Mouse (Mus musculus) midbrain, embryonic 13.5 days (tissue): ENCODE data around the gene Plac1. TPM values are rescaled to one million over a fixed set of nuclear protein-coding genes. Genes with fewer than 3 reads are reported as not detected.

Experiments
- ATAC-seq: fragments of 200-750 bp; cut with Nextera tagmentation; 2 replicates; pipeline ENCODE4 v1.8.0; 2017; ENCODE audit warnings: mild to moderate bottlenecking, moderate TSS enrichment, moderate library complexity
- H3K27ac ChIP-seq: fragments of 300-500 bp; sonication (generic); 2 replicates; pipeline ENCODE4 v1.5.1; 2015; ENCODE audit warnings: inconsistent platforms, mild to moderate bottlenecking, moderate library complexity
- H3K27me3 ChIP-seq: fragments of 300-500 bp; sonication (generic); 2 replicates; pipeline ENCODE4 v1.6.1; 2015; ENCODE audit warnings: mild to moderate bottlenecking, inconsistent platforms
- H3K36me3 ChIP-seq: fragments of 300-500 bp; sonication (generic); 2 replicates; pipeline ENCODE4 v1.6.1; 2015; ENCODE audit warnings: mild to moderate bottlenecking, inconsistent platforms
- H3K4me1 ChIP-seq: fragments of 300-500 bp; sonication (generic); replicated peaks from 2 replicates; pipeline ENCODE4 v1.6.1; 2015; ENCODE audit warnings: inconsistent platforms
- H3K4me2 ChIP-seq: fragments of 300-500 bp; sonication (generic); replicated peaks from 2 replicates; pipeline ENCODE4 v1.6.1; 2015; ENCODE audit warnings: moderate library complexity, mild to moderate bottlenecking, inconsistent platforms
- H3K4me3 ChIP-seq: fragments of 300-500 bp; sonication (generic); replicated peaks from 2 replicates; pipeline ENCODE4 v1.5.1; 2015; ENCODE audit warnings: mild to moderate bottlenecking, inconsistent platforms
- H3K9ac ChIP-seq: fragments of 300-500 bp; sonication (generic); replicated peaks from 2 replicates; pipeline ENCODE4 v1.6.1; 2015; ENCODE audit warnings: mild to moderate bottlenecking, inconsistent platforms
- H3K9me3 ChIP-seq: fragments of 300-500 bp; sonication (generic); 2 replicates; pipeline ENCODE4 v1.6.1; 2016; ENCODE audit warnings: mild to moderate bottlenecking, inconsistent platforms
- WGBS: fragments of 180-500 bp; shearing (Covaris S2); methylation state at CpG from one replicate; pipeline ENCODE4 v1.1.7; 2015; 5-methylcytosine and 5-hydroxymethylcytosine counted together
- polyA plus RNA-seq: library from polyadenylated mRNA; unstranded; fragments of >200 nt; fragmentation: Nextera tagmentation; extraction: Ambion mirVana; gene quantifications from 2 replicates; pipeline ENCODE4 v1.2.1, GENCODE M21; 2015

Plac1 gene
- polyA plus RNA-seq, 1 experiment from 2014 or later, result 0.58 TPM

GRCm38 (mm10) chrX:53126492-53127033 lies 113.3 kb downstream of the Plac1 start:
- Histone ChIP-seq H3K36me3 (no peaks in the 10 kb centered on the region), H3K27me3 (no peaks in the 10 kb centered on the region), H3K4me1 (no peaks in the 10 kb centered on the region), H3K4me3 (no peak overlapping the region), H3K27ac (no peak overlapping the region), H3K9me3 (no peaks in the 10 kb centered on the region), H3K4me2 (no peak overlapping the region), H3K9ac (no peak overlapping the region)
- no peak for ATAC-seq
- 85% methylated on average over 6 of the region's 6 CpGs for WGBS

DNA sequence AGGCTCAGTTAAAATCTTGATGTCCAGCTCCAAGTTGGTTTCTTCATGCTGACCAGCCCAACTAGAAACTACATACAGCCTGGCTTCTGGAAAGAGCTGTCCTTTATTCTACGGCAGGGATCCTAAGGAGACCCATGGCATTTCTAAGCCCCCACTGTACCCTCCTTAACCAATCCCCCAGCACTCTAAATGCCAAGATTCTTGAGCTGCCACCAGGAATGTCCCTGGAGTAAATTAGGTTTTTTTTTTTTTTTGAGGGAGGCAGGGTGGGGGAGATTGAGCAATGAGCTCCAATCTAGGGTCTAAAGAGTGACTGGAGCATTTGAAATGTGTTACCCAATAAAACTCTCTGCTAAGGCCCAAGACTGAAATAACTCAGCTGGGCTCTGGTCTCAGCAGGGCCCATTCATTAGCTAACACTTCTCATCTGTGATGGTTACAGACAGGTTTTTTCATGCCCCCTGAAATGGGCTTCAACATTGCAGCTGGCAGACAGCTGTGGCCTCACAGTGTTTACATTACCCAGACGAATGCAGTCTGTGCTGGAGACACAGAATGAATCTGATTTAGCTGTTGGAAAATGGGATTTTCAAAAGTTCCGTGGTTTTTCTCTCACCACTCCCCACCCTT lies 114.0 kb downstream of the Plac1 start:
- Histone ChIP-seq H3K9me3 (no peaks in the 10 kb centered on the region), H3K4me1 (no peaks in the 10 kb centered on the region), H3K4me2 (no peak overlapping the region), H3K9ac (no peak overlapping the region), H3K27ac (no peak overlapping the region), H3K27me3 (no peaks in the 10 kb centered on the region), H3K4me3 (no peak overlapping the region), H3K36me3 (no peaks in the 10 kb centered on the region)
- 0 out of 2 replicates have a peak, but pooled peaks have one; percentile 48 for ATAC-seq
- WGBS, result 31% methylated on average over 3 of the region's 3 CpGs

GRCm38 (mm10) chrX:53123562-53123961 lies 116.3 kb downstream of the Plac1 start:
- no peak for ATAC-seq
- 88% methylated on average over 1 of the region's 1 CpGs for WGBS
- Histone ChIP-seq H3K4me1 (no peaks in the 10 kb centered on the region), H3K27me3 (no peaks in the 10 kb centered on the region), H3K9me3 (no peaks in the 10 kb centered on the region), H3K4me2 (no peak overlapping the region), H3K9ac (no peak overlapping the region), H3K27ac (no peak overlapping the region), H3K36me3 (no peaks in the 10 kb centered on the region), H3K4me3 (no peak overlapping the region)

- Histone ChIP-seq H3K9me3 (no peaks in the 10 kb centered on the region), H3K4me1 (no peaks in the 10 kb centered on the region), H3K4me3 (no peak overlapping the region), H3K9ac (no peak overlapping the region), H3K27ac (no peak overlapping the region), H3K4me2 (no peak overlapping the region), H3K27me3 (no peaks in the 10 kb centered on the region), H3K36me3 (no peaks in the 10 kb centered on the region)
- WGBS, result 82% methylated on average over 6 of the region's 6 CpGs
- no peak for ATAC-seq
Measured at GRCm38 (mm10) chrX:53118631-53119030, 121.3 kb downstream of the Plac1 start.

DNA sequence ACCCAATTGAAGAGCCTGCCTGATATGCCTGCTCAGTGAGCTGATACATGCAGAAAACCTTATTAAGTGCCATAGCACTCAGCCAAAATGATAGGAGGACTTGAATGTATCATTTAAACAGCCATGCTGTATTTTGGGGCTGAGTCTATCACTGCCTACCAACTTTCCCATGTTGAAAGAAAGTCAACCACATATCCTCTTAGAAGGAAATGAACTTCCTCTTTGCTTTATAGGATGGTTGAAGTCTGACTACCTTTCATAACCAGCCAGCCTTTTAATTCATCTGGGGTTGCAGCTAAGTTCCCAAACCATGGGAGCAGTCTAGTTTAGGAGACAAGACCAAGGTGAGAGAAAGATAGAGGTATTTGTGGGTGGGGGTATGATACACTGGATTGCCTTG lies 121.9 kb downstream of the Plac1 start:
- no peaks in the 10 kb centered on the region for H3K4me1 ChIP-seq
- H3K9me3 ChIP-seq, result no peaks in the 10 kb centered on the region
- no peak for ATAC-seq
- H3K27me3 ChIP-seq, result no peaks in the 10 kb centered on the region
- H3K4me2 ChIP-seq, result no peak overlapping the region
- H3K4me3 ChIP-seq, result no peak overlapping the region
- H3K36me3 ChIP-seq, result no peaks in the 10 kb centered on the region
- no peak overlapping the region for H3K27ac ChIP-seq
- H3K9ac ChIP-seq, result no peak overlapping the region

- Histone ChIP-seq H3K36me3 (no peaks in the 10 kb centered on the region), H3K4me1 (no peaks in the 10 kb centered on the region), H3K9ac (no peak overlapping the region), H3K27me3 (no peaks in the 10 kb centered on the region), H3K9me3 (no peaks in the 10 kb centered on the region), H3K4me3 (no peak overlapping the region), H3K4me2 (no peak overlapping the region), H3K27ac (no peak overlapping the region)
- ATAC-seq, result no peak
- WGBS, result 67% methylated on average over 7 of the region's 7 CpGs
Measured at GRCm38 (mm10) chrX:53114994-53115393, 124.9 kb downstream of the Plac1 start.

- 90% methylated on average over 4 of the region's 4 CpGs for WGBS
- Histone ChIP-seq H3K4me3 (no peak overlapping the region), H3K36me3 (no peaks in the 10 kb centered on the region), H3K9ac (no peak overlapping the region), H3K27ac (no peak overlapping the region), H3K9me3 (no peaks in the 10 kb centered on the region), H3K4me2 (no peak overlapping the region), H3K27me3 (no peaks in the 10 kb centered on the region), H3K4me1 (no peaks in the 10 kb centered on the region)
- ATAC-seq, result no peak
Measured at GRCm38 (mm10) chrX:53110142-53110541, 129.8 kb downstream of the Plac1 start.

DNA sequence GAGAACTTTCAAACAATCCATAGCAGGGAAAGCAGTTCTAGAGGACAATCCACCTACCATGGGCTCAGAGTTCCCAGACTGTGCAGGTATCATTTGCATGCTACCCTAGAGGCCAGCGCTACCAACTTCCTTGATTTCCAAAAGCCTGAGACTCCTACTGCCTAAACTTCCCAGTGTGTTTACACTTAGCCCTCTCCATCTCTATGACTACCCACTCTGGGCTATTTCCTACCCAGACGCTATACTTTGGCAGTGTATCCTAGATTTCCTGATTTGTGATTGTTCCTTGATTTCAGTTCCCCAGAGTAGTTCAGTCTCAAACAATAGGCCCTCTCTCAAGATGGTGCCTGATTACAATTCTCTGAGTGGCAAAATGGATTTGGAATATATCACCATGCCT lies 132.8 kb downstream of the Plac1 start:
- Histone ChIP-seq H3K4me2 (no peak overlapping the region), H3K9ac (no peak overlapping the region)
- 85% methylated on average over 2 of the region's 2 CpGs for WGBS

GRCm38 (mm10) chrX:53101165-53101564 lies 138.7 kb downstream of the Plac1 start:
- Histone ChIP-seq H3K4me1 (0 out of 2 replicates have a peak, but pooled peaks cover 2% of the 10 kb centered on the region), H3K4me3 (no peak overlapping the region), H3K4me2 (no peak overlapping the region), H3K9me3 (no peaks in the 10 kb centered on the region), H3K27ac (no peak overlapping the region), H3K9ac (no peak overlapping the region), H3K36me3 (no peaks in the 10 kb centered on the region), H3K27me3 (no peaks in the 10 kb centered on the region)
- WGBS, result 62% methylated on average over 2 of the region's 2 CpGs
- ATAC-seq, result no peak

More for the DNA sequence above, 132.8 kb downstream of the Plac1 start:
- H3K9me3 ChIP-seq, result no peaks in the 10 kb centered on the region
- no peaks in the 10 kb centered on the region for H3K27me3 ChIP-seq
- H3K36me3 ChIP-seq, result no peaks in the 10 kb centered on the region
- H3K4me1 ChIP-seq, result no peaks in the 10 kb centered on the region
- H3K27ac ChIP-seq, result no peak overlapping the region
- no peak overlapping the region for H3K4me3 ChIP-seq
- ATAC-seq, result no peak

DNA sequence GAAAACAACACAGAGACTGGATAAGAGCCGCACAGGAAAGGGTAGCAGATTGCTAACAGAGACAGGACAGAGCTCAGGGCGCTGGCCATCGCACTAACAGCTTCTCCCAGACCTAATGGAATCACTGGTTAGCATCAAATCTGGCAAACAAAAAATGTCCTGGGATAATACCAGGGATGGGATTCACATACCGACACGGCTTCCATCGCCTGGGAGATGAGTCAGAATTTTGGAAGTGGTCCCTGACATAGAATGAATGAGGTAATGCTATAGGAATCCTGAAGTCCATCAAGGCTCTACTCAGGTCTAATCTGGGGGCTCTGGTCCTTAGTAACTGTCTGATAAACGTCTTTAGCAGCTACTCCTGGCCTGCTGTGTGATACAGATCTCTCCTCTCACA lies 140.0 kb downstream of the Plac1 start:
- 71% methylated on average over 7 of the region's 7 CpGs for whole genome bisulfite sequencing
- Histone ChIP-seq H3K4me3 (no peak overlapping the region), H3K9me3 (no peaks in the 10 kb centered on the region), H3K4me2 (no peak overlapping the region), H3K4me1 (0 out of 2 replicates have a peak, but pooled peaks cover 2% of the 10 kb centered on the region), H3K36me3 (no peaks in the 10 kb centered on the region), H3K27me3 (no peaks in the 10 kb centered on the region), H3K27ac (no peak overlapping the region), H3K9ac (no peak overlapping the region)
- ATAC-seq, result no peak

- 85% methylated on average over 3 of the region's 3 CpGs for WGBS
- Histone ChIP-seq H3K9me3 (no peaks in the 10 kb centered on the region), H3K9ac (no peak overlapping the region), H3K36me3 (no peaks in the 10 kb centered on the region), H3K4me3 (no peak overlapping the region), H3K4me2 (no peak overlapping the region), H3K27me3 (no peaks in the 10 kb centered on the region), H3K27ac (no peak overlapping the region), H3K4me1 (0 out of 2 replicates have a peak, but pooled peaks cover 2% of the 10 kb centered on the region)
- no peak for ATAC-seq
Measured at GRCm38 (mm10) chrX:53099266-53099665, 140.6 kb downstream of the Plac1 start.

GRCm38 (mm10) chrX:53098293-53098692 lies 141.6 kb downstream of the Plac1 start:
- no peak for ATAC-seq
- Histone ChIP-seq H3K27me3 (no peaks in the 10 kb centered on the region), H3K9me3 (no peaks in the 10 kb centered on the region), H3K9ac (no peak overlapping the region), H3K4me3 (no peak overlapping the region), H3K4me2 (no peak overlapping the region), H3K4me1 (0 out of 2 replicates have a peak, but pooled peaks cover 2% of the 10 kb centered on the region), H3K27ac (no peak overlapping the region), H3K36me3 (no peaks in the 10 kb centered on the region)
- 57% methylated on average over 4 of the region's 4 CpGs for WGBS

GRCm38 (mm10) chrX:53097786-53098185 lies 142.1 kb downstream of the Plac1 start:
- H3K9me3 ChIP-seq, result no peaks in the 10 kb centered on the region
- H3K27me3 ChIP-seq, result no peaks in the 10 kb centered on the region
- H3K9ac ChIP-seq, result no peak overlapping the region
- H3K27ac ChIP-seq, result no peak overlapping the region
- 0 out of 2 replicates have a peak, but pooled peaks cover 2% of the 10 kb centered on the region for H3K4me1 ChIP-seq
- H3K4me3 ChIP-seq, result no peak overlapping the region
- ATAC-seq, result no peak
- no peaks in the 10 kb centered on the region for H3K36me3 ChIP-seq
- H3K4me2 ChIP-seq, result no peak overlapping the region
- 63% methylated on average over 4 of the region's 4 CpGs for WGBS
